Mouse (Mus musculus): ENCODE results near the gene Usp37.
"Not testable (repeated sequence)": the region's sequence is repeated elsewhere in the genome, so short reads cannot be mapped to it uniquely, and the experiment has no call there.

The Usp37 gene

DNA sequence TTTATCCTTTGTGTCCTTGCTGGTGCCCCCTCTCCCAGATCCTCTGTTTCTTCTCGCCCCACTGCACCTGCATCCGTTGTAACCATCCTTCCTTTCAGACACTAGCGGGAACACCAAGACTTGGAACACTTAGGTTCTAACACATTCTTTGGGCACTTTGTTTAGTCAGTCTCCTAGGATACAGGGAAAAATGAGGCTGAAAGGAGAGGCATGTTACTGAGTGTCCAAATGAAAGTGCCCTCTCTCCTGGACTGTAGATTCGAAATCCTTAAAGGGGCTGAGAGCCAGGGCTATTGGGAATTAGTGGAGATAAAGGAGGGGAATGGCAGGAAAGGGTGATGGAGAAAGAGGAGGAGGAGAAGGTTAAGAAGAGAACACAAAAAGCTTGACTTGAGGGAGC lies at the start of gene Usp37:
Gene Usp37 (minus strand): TSS at position 101 of the 400 bp plus-strand sequence.
- DNase-seq (ENCODE audit: low spot score in 2 of 2): no peak

DNA sequence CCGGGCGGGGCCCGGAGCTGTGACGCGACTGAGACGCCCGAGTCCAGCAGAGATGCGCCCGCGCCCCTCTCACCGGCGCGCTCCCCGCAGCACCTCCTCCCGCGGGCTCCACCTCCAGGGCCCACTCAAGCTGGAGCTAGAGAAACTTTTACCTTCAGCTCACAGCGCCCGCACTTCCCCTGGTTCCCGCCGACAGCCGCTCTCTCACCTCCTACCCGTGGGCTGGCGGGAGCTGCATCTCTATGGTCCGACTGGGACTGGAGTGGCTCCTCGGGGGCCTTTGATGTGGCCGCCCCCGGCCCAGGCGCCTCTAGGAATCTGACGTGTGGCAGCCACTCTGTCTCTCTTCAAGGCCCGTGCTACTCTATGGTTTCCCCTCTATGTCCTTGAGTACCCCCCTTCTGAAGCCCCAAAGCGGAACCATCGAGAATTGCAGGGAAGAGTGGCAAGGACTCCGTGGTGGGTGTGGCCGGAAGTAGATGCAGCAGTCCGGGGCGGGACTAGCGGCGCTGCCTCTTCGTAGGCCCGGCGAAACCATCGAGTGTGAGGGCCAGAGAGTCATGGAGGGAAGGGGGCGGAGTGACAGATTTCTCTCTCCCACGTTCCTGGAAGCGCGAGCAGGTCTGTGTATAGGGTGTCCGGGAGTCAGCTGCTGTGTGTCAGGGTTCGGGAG lies 43.8 kb upstream of the Usp37 start, which contains the start of the genes Zfp142 and Bcs1l:
Gene Zfp142 (minus strand): TSS at position 474 of the 673 bp plus-strand sequence.
Gene Bcs1l (plus strand): TSS at position 517 of the 673 bp plus-strand sequence.
- peak; percentile 94 to 96 for DNase-seq (ENCODE audit: low spot score in 2 of 2)

DNA sequence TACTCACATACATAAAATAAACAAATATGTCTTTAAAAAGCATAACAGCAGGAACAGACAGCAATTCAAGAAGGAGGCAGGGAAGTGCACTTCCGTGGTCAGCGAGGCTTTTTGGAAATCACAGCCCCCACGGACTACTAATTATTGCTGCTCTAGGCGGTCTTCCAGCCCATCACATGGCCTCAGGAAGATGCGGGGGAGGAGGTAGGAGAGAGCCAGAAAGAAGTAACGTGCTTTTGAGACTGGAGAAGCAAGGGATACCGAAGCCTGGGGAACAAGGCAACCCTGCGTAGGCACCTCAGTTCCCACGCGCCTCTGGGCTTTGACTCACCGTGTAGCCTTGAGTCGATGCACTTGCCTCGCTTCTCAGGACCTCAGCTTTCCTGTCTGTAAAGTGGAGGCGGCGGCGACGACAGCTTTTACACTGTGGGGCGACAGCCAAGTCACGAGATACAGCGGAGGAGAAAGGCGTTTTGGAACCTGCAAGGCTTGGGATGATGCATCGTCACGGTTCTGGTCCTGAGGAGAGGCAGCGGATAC lies 43.2 kb upstream of the Usp37 start:
- DNase-seq (ENCODE audit: low spot score in 2 of 2): no peak

DNA sequence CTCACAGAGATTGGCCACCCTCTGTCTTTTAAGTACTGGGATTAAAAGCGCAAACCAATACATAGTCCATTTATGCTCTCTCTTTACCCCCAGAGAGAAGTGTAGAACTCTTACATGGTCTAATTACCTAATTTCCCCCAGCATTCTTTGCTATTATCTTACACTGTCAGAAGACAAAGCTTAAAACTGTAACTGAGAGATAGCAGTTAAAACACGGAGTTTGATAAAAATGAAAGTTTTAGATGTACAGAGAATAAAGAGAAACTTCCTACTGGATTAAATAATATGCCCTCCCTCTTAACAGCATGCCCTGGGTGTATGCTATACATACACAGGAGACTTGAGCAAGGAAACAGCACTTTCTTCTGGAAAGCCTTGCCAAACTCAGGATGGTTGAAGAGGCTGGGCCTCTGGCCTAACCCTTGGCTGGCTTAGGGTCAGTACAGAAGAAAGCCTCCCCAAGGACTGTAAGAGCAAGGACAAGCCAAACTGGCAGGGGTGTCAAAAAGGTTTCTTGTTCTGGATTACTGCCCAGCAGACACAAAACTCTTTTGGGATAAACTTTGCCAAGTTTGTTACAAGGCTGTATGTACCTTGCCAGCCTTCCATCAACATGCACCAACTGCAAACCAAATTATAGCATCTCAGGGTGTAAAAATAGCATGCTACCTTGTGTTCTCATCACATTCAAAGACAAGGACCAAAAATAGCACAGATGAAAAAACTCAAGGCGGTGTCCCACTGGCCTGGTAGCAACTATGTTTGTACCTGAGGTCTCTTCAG lies 40.7 kb upstream of the Usp37 start:
- no peak for DNase-seq (ENCODE audit: low spot score in 2 of 2)

DNA sequence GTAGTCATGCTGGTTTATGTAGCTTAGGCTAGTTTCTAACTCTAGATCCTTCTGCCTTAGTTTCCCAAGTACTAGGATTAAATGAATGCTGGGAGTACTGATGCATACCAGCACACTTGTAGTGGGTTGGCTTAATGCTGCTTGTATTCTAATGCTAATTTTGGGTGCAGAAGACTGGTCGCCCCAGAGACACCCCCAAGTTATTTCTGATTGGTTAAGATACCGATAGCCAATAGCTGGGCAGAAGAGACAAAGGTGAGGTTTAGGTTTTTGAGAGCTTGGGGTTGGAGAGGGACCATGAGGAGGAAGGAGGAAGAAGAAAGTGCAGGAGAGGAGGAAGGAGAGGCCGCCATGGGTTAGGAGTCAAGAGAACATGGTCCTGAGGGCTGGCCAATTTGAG lies 38.5 kb upstream of the Usp37 start:
- DNase-seq (ENCODE audit: low spot score in 2 of 2): no peak

DNA sequence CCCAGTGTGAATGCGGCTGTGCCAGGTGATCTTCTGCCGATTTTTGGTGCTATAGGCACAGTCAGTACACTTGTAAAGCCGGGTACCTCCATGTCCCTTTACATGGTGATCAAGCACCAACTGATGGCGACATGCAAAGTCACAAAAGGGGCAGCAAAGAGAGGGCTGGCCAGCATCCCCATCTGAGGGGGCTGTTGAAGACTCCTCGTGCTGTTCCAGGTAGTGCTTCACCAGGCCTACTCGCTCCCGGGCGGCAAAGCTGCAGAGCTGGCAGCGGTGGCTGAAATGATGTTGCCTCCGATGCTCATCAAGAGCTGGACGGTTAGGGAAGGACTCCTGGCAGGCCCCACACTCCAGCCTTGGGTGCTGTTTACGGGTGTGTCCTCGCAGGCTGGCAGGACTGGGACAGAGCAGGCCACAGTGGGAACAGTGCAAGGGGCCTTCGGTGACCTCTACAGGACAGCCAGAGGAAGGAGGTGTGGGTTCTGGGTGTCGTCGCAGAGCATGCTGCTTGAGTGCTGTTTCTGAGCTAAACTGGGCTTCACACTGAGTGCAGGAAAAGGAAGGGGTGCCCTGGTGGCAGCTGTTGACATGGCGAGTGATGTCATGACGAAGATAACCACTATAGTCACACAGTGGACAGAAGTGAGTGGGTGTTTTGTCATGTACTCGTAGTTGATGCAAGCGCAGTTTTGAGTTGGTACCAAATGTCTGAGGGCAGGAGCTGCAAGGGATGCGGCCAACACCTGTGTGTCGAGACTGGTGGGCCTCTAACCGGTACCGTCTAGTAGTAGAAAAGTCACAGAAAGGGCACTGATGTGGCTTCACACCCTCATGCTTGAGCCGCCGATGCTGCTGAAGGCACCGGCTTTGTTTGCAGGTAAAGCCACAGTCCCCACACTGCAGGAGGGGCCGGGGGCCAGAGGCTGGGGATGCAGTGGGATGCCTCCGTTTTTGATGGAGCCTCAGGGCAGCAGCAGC lies 25.9 kb upstream of the Usp37 start:
- DNase-seq (ENCODE audit: low spot score in 2 of 2): no peak

DNA sequence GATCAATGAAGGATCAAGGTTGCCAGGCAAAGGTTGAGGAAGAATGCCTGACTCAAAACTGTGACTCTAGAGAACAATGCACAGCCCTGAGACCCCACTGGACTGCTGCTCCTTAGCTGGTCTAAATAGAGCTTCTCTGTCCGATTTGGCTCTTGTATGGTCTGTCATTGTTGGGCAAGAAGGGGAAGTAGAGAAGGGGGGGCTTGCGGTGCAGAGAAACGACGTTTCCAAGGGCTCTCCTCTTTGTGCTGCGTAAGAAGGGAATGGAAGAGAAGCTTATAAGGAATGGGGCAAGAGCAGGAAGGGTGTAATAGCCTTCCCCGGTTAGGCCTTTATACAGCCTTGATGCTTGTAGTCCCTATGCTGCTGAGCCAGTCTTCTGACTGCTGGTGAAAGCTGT lies 21.8 kb upstream of the Usp37 start:
- DNase-seq (ENCODE audit: low spot score in 2 of 2): no peak

DNA sequence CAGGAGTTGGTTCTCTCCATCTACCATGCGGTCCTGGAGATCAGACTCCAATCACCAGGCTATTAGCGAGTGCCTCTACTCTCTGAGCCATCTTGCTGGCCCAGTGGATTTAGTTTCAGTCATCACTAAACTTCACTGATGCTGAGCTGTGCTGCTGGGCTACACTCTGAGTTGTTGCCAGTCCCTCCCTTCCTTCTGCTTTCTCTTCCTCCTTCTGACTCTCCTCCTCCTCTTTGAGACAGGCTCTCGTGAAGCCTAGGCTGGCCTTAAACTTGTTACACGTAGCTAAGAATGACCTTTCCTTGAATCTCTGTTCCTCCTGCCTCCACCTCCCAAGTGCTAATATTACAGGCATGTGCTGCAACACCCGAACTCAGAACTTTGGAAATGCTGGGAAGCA lies 15.0 kb upstream of the Usp37 start:
- DNase-seq (ENCODE audit: low spot score in 2 of 2): no peak

DNA sequence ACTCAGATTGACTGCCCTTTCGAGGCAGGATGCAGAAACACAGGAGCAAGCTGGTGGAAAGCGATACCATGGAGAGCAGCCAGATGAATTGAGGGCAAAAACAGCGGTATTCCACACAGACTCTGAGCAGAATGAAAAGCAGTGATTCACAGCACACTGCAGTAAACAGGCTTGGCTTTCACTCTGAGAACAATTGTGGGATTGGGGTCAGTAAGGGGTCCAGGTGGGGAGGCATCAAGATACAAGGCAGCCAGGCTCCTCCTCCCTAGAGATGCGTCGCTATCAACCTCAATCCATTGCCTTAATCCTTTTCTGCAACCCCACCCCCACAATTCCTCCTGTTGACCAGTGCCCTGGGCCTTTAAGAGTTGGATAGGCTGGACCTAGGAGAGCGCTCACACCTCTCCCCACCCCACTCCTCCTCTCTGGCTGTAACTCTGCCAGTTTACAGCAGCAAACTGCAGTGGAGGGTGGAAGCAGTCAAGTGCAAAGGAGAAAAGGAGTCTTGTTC lies 1.6 kb downstream of the Usp37 start, which contains the start of gene Plcd4:
Gene Plcd4 (plus strand): TSS at position 438 of the 511 bp plus-strand sequence.
- DNase-seq (ENCODE audit: low spot score in 2 of 2): peak in 1 of 2 experiments; percentile 13

DNA sequence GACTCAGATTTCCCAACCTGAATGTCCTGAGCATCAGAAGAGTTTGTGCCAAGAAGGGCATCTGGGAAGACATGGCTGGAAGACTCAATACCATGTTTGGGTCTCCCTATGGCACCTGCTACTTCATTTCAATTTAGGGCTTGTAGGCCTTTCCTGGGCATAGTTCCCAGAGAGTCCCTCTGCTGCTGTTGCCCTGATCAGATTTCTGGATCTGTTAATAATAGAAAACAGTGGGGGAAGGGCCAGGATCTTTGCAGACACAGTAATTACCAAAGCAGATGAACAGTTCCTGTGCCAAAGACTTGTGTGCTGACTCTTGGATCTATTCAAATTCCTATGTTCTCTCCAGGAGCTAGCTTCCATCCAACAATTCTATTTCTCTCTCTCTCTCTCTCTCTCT lies 5.4 kb downstream of the Usp37 start:
- peak in 1 of 2 experiments; percentile 40 for DNase-seq (ENCODE audit: low spot score in 2 of 2)

DNA sequence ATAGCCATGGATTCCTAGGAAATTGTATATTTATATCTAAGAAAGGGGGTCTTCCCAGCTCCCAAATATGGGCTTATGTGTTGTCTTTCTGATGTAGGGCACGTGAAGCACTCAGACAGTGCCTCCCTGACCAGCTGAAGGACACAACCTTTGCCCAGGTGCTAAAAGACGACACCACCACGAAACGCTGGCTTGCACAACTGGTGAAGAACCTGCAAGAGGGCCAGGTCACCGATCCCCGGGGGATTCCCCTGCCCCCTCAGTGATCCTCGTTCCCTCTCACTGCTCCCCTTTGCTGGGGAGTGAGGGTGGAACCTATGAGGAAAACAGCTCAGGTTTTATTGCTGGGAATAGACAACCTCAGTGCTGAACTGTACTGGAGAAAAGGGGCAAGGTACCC lies 15.5 kb downstream of the Usp37 start:
- DNase-seq (ENCODE audit: low spot score in 2 of 2): no peak

DNA sequence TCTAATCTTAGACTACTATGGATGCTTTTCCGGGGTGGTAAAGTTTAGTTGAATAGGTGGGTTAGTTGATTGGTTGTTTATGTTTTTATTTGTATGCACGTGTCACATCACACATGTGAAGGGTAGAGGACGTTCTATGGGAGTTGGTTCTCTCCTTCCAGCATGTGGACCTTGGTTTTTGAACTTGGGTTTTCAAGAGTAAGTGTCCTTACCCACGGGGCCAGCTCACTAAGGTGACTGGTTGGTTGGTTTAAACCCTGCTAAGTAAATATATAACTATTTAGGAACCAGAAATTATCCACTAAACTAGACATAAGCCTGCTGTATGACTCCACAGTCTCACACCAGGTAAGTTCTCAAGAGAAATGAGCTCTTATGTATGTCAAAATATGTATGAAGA lies 19.3 kb downstream of the Usp37 start:
- no peak for DNase-seq (ENCODE audit: low spot score in 2 of 2)

DNA sequence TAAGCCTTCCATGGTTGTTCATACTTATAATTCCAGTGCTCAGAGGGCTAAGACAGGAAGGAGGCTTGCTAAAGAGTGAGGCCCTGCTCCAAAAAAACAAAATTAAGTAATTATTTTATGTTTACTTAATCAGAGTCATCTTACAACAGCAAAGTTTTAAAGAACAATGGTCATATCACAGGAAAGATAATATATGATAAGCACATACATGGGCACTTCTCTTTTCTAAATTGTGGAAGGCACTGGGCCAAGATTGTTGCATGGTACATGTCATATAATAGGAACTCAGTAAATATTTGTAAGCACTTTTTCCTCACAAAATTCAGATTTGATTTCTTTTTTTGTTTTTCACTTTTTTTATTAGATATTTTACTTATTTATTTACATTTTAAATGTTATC lies 24.2 kb downstream of the Usp37 start:
- no peak for DNase-seq (ENCODE audit: low spot score in 2 of 2)

DNA sequence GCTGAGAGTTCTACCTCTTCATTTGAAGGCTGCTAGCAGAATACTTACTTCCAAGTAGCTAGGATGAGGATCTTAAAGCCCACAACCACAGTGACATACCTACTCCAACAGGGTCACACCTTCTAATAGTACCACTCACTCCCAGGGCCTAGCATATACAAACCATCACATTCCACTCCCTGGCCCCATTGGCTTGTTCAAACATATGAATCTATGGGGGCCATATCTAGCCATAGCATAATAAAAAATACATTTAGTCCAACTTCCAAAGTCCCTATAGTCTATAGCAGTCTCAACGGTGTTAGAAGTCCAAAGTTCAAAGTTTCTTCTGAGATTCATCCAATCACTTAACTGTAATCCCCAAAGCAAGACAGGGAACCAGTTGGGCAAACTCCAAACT lies 31.1 kb downstream of the Usp37 start:
- not testable (repeated sequence) for DNase-seq (ENCODE audit: low spot score in 2 of 2)

DNA sequence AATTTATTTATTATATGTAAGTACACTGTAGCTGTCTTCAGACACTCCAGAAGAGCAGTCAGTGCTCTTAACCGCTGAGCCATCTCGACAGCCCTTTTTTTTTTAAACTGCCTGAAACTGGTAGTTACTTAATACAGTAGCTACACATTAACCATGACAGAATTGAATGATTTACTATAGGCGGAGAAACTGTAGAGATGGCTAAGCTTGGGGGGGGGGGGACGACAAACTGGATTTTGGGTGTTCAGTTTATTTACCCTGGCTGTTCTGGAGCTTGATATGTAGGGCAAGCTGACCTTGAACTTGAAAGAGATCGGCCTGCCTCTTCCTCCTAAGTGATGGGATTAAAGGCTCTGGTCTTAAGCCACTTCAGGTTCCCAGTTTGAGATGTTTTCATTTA lies 32.8 kb downstream of the Usp37 start:
- no peak for DNase-seq (ENCODE audit: low spot score in 2 of 2)

DNA sequence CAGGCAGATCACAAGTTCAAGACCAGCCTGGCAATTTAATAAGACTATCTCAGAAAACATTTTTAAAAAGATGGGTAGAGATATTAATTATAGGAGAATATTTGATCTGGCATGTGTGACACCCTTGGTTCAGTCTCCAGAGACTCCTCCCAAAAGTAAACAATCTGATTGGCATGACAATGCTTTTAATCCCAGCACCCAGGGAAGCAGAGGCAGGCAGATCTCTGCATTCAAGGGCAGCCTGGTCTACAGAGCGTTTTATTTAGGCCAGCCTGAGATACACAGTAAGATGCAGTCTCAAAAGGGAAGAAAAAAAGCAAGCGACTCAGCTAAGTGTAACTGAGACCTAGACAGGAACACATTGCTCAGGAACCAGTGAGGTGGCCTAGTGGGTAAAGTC lies 36.3 kb downstream of the Usp37 start:
- DNase-seq (ENCODE audit: low spot score in 2 of 2): no peak

DNA sequence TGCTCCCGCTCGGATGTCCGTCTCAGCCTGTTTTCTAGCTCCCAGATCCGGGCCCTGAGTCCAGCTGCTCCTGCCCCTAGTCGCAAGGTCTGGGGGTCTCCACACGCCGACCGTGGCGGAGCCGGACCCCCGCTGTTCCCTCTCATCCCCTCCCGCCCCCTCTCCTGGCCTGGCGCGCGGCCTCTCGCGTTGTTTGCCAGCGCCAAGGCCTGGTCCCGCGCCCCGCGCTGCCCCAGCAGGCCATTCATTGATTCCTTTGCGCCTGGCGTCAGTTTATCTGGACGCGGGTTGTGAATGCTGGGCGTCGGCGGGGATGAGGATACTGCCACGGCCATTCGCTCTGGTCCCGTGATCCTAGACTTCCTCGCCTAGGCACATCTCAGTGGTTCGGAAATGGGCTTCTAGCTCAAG lies 37.6 kb downstream of the Usp37 start:
- peak in 1 of 2 experiments; percentile 76 for DNase-seq (ENCODE audit: low spot score in 2 of 2)

DNA sequence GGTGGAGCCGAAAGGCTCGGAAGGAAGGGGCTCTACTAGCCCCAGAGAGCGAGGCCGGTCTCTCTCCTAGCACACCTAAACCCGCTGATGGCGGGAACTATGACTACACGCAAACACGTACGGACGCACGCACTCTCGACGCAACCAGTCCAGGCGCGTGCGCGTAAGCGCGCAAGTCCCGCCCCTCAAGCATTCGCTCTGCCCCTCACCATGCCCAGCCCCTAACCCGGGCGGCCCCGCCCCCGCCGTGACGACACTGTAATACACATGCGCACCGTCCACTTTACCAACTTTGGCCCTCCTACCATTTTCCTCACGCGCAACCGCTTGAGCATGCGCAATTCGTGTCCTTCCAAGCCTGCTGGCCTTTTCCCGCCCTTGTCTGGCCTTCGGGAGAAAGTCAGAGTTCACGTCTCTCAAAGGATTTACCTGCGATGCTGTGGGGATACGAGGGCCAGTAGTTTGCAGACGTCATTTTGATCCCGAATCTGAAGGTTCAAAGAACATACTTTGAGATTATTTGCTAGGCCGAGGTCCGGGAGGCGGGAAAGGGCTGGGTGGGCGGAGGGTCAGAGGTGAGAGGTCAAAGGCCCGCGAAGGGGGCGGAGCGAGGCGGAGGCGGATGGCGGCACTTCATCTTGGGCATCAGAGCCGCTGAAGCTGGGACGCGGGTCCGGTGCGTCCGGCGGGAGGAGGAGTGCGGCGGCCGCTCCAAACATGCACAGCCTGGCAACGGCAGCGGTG lies 38.2 kb downstream of the Usp37 start, which contains the start of gene Cnot9:
Gene Cnot9 (plus strand): TSS at position 338 of the 744 bp plus-strand sequence.
- DNase-seq (ENCODE audit: low spot score in 2 of 2): peak; percentile 99 to 100

DNA sequence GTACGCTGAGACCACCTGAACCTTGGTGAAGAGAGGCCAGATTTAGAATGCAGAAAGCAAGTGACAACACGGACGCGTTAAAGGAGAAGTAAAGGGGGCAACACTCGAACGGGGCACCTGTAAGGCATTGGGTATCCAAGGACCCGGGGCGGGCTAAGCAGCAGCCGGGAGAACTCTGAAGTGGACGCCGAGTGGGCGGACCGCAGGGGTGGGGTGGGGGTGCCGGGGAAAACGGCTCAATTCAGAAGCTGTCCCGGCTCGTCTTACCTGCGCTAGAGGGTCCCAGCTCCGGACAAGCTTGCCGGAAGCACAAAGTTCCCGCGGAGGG lies 38.7 kb downstream of the Usp37 start:
- DNase-seq (ENCODE audit: low spot score in 2 of 2): peak in 1 of 2 experiments; percentile 22

DNA sequence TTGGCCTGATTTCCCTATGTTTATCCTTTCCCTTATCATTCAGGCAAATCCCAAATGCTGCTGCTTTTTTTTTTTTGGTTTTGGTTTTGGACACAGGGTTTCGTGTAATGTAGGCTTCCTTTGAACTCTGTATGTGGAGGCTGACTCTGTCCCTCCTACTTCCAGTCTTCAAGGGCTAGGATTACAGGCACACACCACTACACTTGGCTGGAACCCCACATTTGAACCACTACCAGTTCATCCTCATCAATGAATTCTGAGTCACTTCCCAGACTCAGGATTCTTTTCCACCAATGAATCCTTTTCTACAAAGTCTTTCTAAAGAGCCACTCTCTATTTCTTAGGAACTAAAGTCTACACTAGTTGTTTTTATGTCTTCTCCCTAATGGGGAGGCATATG lies 43.0 kb downstream of the Usp37 start:
- no peak for DNase-seq (ENCODE audit: low spot score in 2 of 2)

DNA sequence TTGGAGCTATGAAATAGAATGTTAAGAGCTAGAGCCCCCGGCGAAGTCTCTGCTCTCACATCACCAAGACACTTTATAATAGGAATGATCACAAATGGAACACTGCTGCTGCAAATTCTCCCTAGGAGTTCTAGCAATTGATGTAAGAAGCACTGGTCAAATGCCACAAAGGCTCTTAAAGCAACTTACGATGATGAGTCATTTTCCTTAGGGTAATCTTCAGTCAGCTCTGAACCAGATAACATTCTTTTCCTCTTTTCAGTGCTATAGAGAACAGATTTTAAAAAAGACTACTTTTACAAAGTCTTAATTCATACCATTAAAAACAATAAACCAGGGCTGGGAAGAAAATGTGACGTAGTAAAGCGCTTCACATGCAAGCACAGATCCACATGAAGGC lies 58.3 kb downstream of the Usp37 start:
- DNase-seq (ENCODE audit: low spot score in 2 of 2): no peak

Data from cerebellum, postnatal 4 days (tissue).